Mouse (Mus musculus): ENCODE results near the gene Cysrt1.

GRCm38 (mm10) chr2:25267241-25267640 is 25.0 kb upstream of the Cysrt1 start:
- TF ChIP-seq CTCF (IDR thresholded peaks at IDR 0.05; ENCODE audit: low read depth, low read length), result no peak
- no peak for TF ChIP-seq POLR2A (IDR thresholded peaks at IDR 0.05; ENCODE audit: borderline replicate concordance, low read depth, low read length)
